Mouse (Mus musculus): ENCODE data around the gene Creg2.
"Not testable (repeated sequence)": the region's sequence is repeated elsewhere in the genome, so short reads cannot be mapped to it uniquely, and the experiment has no call there.

Creg2 gene

GRCm38 (mm10) chr1:39593836-39594235 lies 57.4 kb downstream of the Creg2 start:
- no peak for DNase-seq (ENCODE audit: low read depth, low spot score)

GRCm38 (mm10) chr1:39592090-39592489 lies 59.2 kb downstream of the Creg2 start:
- DNase-seq (ENCODE audit: low read depth, low spot score): no peak

GRCm38 (mm10) chr1:39591557-39591956 lies 59.7 kb downstream of the Creg2 start:
- not testable (repeated sequence) for DNase-seq (ENCODE audit: low read depth, low spot score)

GRCm38 (mm10) chr1:39590193-39590592 lies 61.1 kb downstream of the Creg2 start:
- no peak for DNase-seq (ENCODE audit: low read depth, low spot score)

GRCm38 (mm10) chr1:39585416-39585815 lies 65.9 kb downstream of the Creg2 start:
- DNase-seq (ENCODE audit: low read depth, low spot score): no peak

- no peak for DNase-seq (ENCODE audit: low read depth, low spot score)
Measured at GRCm38 (mm10) chr1:39583173-39583572, 68.1 kb downstream of the Creg2 start.

- DNase-seq (ENCODE audit: low read depth, low spot score): no peak
Measured at GRCm38 (mm10) chr1:39581215-39581614, 70.1 kb downstream of the Creg2 start.

GRCm38 (mm10) chr1:39579139-39579538 lies 72.1 kb downstream of the Creg2 start:
- DNase-seq (ENCODE audit: low read depth, low spot score): no peak

- no peak for DNase-seq (ENCODE audit: low read depth, low spot score)
Measured at GRCm38 (mm10) chr1:39578446-39578845, 72.8 kb downstream of the Creg2 start.

GRCm38 (mm10) chr1:39577253-39577705 lies 74.0 kb downstream of the Creg2 start, which contains the start of gene Rnf149:
TSS of gene Rnf149 (minus strand) at chr1:39577405.
- DNase-seq (ENCODE audit: low read depth, low spot score): peak; percentile 92

- peak; percentile 19 for DNase-seq (ENCODE audit: low read depth, low spot score)
Measured at GRCm38 (mm10) chr1:39576431-39577243, 74.6 kb downstream of the Creg2 start.

- no peak for DNase-seq (ENCODE audit: low read depth, low spot score)
Measured at GRCm38 (mm10) chr1:39575778-39576375, 75.4 kb downstream of the Creg2 start.

- DNase-seq (ENCODE audit: low read depth, low spot score): no peak
Measured at GRCm38 (mm10) chr1:39573890-39574289, 77.4 kb downstream of the Creg2 start.

- DNase-seq (ENCODE audit: low read depth, low spot score): no peak
Measured at GRCm38 (mm10) chr1:39571653-39572052, 79.6 kb downstream of the Creg2 start.
